Mouse (Mus musculus): Measurements from ENCODE around the gene Vmn2r56. TPM values are rescaled to one million over a fixed set of nuclear protein-coding genes. Genes with fewer than 3 reads are reported as not detected.

Vmn2r56 gene
- polyA plus RNA-seq (2015; fragmentation: Nextera tagmentation; extraction: Ambion mirVana): not detected in 2 replicates

GRCm38 (mm10) chr7:12734904-12735303, at the start of gene Vmn2r56:
TSS of gene Vmn2r56 (minus strand) at chr7:12735004.

GRCm38 (mm10) chr7:12684903-12685302, 49.9 kb downstream of the Vmn2r56 start, which contains the start of gene Vmn2r55:
TSS of gene Vmn2r55 (minus strand) at chr7:12685003.

GRCm38 (mm10) chr7:12640219-12640618, 94.6 kb downstream of the Vmn2r56 start, which contains the start of gene Vmn2r54:
TSS of gene Vmn2r54 (minus strand) at chr7:12640319.

Other genes with a start within 250 kb of the Vmn2r56 start
- not detected in 2 replicates for gene 2900092C05Rik, start 222.5 kb downstream of the Vmn2r56 start, polyA plus RNA-seq (2015; fragmentation: Nextera tagmentation; extraction: Ambion mirVana)
- gene Vmn2r53, start 126.2 kb downstream of the Vmn2r56 start, polyA plus RNA-seq (2015; fragmentation: Nextera tagmentation; extraction: Ambion mirVana): 0.01 TPM in 1 of 2 replicates, not detected in the other
- not detected in 2 replicates for gene Vmn2r54, start 94.7 kb downstream of the Vmn2r56 start, polyA plus RNA-seq (2015; fragmentation: Nextera tagmentation; extraction: Ambion mirVana)
- gene Vmn2r55, start 50.0 kb downstream of the Vmn2r56 start, polyA plus RNA-seq (2015; fragmentation: Nextera tagmentation; extraction: Ambion mirVana): not detected in 2 replicates
- 19.4 and 23.9 TPM in 2 replicates for gene Zscan18, start 68.6 kb upstream of the Vmn2r56 start, polyA plus RNA-seq (2015; fragmentation: Nextera tagmentation; extraction: Ambion mirVana)
- 18.5 and 20.4 TPM in 2 replicates for gene Zfp329, start 83.9 kb upstream of the Vmn2r56 start, polyA plus RNA-seq (2015; fragmentation: Nextera tagmentation; extraction: Ambion mirVana)
- gene Zfp110, start 99.8 kb upstream of the Vmn2r56 start, polyA plus RNA-seq (2015; fragmentation: Nextera tagmentation; extraction: Ambion mirVana): 15.4 and 15.5 TPM in 2 replicates
- gene Zfp128, start 146.2 kb upstream of the Vmn2r56 start, polyA plus RNA-seq (2015; fragmentation: Nextera tagmentation; extraction: Ambion mirVana): 4.5 and 5.1 TPM in 2 replicates
- 6.8 TPM in 2 replicates for gene Zscan22, start 162.8 kb upstream of the Vmn2r56 start, polyA plus RNA-seq (2015; fragmentation: Nextera tagmentation; extraction: Ambion mirVana)
- 620 and 632 TPM in 2 replicates for gene Rps5, start 187.3 kb upstream of the Vmn2r56 start, polyA plus RNA-seq (2015; fragmentation: Nextera tagmentation; extraction: Ambion mirVana)
- 1.0 and 1.6 TPM in 2 replicates for gene Rnf225, start 192.4 kb upstream of the Vmn2r56 start, polyA plus RNA-seq (2015; fragmentation: Nextera tagmentation; extraction: Ambion mirVana)
- 10.5 and 12.2 TPM in 2 replicates for gene Zfp324, start 230.8 kb upstream of the Vmn2r56 start, polyA plus RNA-seq (2015; fragmentation: Nextera tagmentation; extraction: Ambion mirVana)
- gene Zfp446, start 242.8 kb upstream of the Vmn2r56 start, polyA plus RNA-seq (2015; fragmentation: Nextera tagmentation; extraction: Ambion mirVana): 6.8 and 7.0 TPM in 2 replicates